Mouse (Mus musculus): ENCODE results near the gene Cyp2j13.
"Not testable (repeated sequence)": the region's sequence is repeated elsewhere in the genome, so short reads cannot be mapped to it uniquely, and the experiment has no call there.

GRCm38 (mm10) chr4:96089356-96090048 is 12.2 kb upstream of the Cyp2j13 start:
- TF ChIP-seq GATA1, TAL1 (IDR thresholded peaks at IDR 0.05; ENCODE audit: low read length): not testable (repeated sequence)

Measured in erythroblast, embryonic 14.5 days (primary cell).